Mouse (Mus musculus) olfactory bulb, adult 2 months (tissue): Measurements from ENCODE around the gene Trim2.

Source experiments
- CTCF ChIP-seq: fragments of 200-500 bp; IDR thresholded peaks from 2 replicates; pipeline ENCODE4 v1.5.1; 2012; ENCODE audit warnings: low read depth, mild to moderate bottlenecking, low read length, moderate library complexity; ENCODE audit not compliant: insufficient read depth
- POLR2A ChIP-seq: fragments of 200-500 bp; IDR thresholded peaks from 2 replicates; pipeline ENCODE4 v1.6.1; 2012; ENCODE audit warnings: mild to moderate bottlenecking, low read depth, low read length, moderate library complexity; ENCODE audit not compliant: insufficient read depth

DNA sequence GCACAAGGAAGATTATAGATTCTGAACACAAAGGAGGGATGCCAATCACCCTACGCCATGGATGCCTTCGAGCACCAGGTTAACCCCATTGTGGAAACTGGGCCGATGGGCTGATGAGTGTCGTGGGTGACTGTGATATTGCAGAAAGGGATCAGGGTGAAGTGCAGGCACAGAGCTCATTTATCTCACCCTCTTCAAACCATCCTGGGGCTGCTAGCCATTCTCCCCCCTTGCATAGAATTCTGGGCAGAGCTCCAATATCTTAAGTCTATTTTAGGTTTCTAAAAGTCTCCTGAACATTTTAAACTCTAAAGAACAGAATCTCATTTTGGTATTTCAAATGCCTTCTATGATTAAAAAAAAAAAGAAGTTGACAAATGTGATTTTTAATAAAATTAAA, 31.6 kb downstream of the Trim2 start:
- TF ChIP-seq CTCF (no peak), POLR2A (no peak)
